11 mouse cellular contexts compared by ENCODE assay signal in the genomic region with DNA sequence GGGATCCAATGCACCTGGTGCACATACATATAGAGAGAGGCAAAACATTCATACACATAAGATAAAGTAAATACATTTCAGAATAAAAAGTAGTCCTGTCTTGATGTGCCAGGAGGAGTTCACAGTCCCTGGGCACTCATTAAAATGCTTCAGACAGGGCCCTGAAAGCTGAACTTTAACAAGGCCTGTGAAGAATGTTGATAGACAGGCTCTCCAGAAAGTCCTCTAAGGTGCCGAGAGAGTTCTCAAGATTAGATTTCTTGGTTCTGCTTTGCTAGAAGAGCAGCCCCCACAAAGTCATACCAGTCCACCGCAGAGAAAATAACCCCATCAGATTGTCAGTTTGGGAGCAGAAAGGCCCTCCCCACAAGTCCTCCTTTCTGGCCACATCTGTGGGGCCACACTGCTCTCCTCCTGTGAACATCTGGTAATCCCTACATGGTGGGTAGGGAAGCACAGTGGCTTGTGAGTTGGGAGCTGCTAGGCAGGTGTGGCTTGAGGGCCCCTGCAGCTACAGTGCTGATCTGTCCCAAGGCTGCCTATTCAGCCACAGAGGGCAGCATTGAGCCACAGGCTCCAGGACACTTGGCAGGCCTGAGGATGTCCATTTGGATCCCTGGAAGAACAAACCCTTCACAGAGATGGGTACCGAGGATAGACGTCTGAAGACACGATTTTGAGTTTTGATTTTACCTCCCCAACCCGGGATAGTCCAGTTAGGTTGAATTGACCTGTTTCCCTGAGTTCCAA. TPM values are rescaled to one million over a fixed set of nuclear protein-coding genes. Genes with fewer than 3 reads are reported as not detected.
A peak's percentile ranks its signal among the peaks of the same experiment; 100 is the strongest.
DNase-seq lines count a peak whose midpoint lies in the region; ATAC-seq and TF ChIP-seq lines count a peak whose summit lies in the region.
"Had no signal": no experiment of that assay in that cellular context is flagged by ENCODE, and none has a peak within 500 bp of the region (broad histone marks: within the 10 kb centered on the region; RNA-seq: fewer than 3 reads in every experiment).

No protein-coding gene starts in this region.

- H3K4me3 ChIP-seq in lung, embryonic 14.5 days (ENCODE audit: low read depth, low read length), result no peak overlapping the region
- H3K4me3 ChIP-seq in small intestine, adult 2 months (ENCODE audit: low read depth, low read length), result no peak overlapping the region
- H3K4me3 ChIP-seq: liver, embryonic 15.5 days had no signal

- peak; percentile 19 for DNase-seq in gastrocnemius, adult 18-20 months (ENCODE audit: low spot score)
- DNase-seq in gastrocnemius, postnatal 14 days, result no peak
- DNase-seq in lung, embryonic 14.5 days, result peak; percentile 41
- no peak for DNase-seq in lung, adult 18-20 months
- DNase-seq in cerebellum, postnatal 14 days, result peak; percentile 42 to 50
- DNase-seq in retina, embryonic 14.5 days (ENCODE audit: low spot score), result no peak
- DNase-seq: heart, adult 11 months; layer of hippocampus, postnatal 36 days; thymus, postnatal 4 days had no signal

- no peak overlapping the region for H3K9ac ChIP-seq in lung, embryonic 14.5 days
- H3K9ac ChIP-seq: liver, embryonic 15.5 days had no signal

- H3K27ac ChIP-seq in lung, embryonic 14.5 days (ENCODE audit: low read depth), result no peak overlapping the region
- no peak overlapping the region for H3K27ac ChIP-seq in small intestine, adult 2 months (ENCODE audit: insufficient read depth, low read depth, low read length)
- H3K27ac ChIP-seq: liver, embryonic 15.5 days had no signal

- H3K4me2 ChIP-seq in lung, embryonic 14.5 days, result no peak overlapping the region
- H3K4me2 ChIP-seq: liver, embryonic 15.5 days had no signal

- 0 out of 2 replicates have a peak, but pooled peaks cover 2% of the 10 kb centered on the region for H3K4me1 ChIP-seq in lung, embryonic 14.5 days (ENCODE audit: insufficient read depth)
- no peaks in the 10 kb centered on the region for H3K4me1 ChIP-seq in small intestine, adult 2 months (ENCODE audit: control insufficient read depth, insufficient read depth, insufficient read length, low read length)
- H3K4me1 ChIP-seq: liver, embryonic 15.5 days had no signal

- peak; percentile 62 for TF ChIP-seq CTCF in lung, embryonic 14.5 days (IDR thresholded peaks at IDR 0.05; ENCODE audit: low read depth)
- peak; percentile 29; the same call in 1 of the 2 replicates for TF ChIP-seq CTCF in small intestine, adult 2 months (IDR thresholded peaks at IDR 0.05; ENCODE audit: extremely low read depth, insufficient read length, insufficient replicate concordance, low read depth, low read length)

- H3K27me3 ChIP-seq in lung, embryonic 14.5 days (ENCODE audit: insufficient read depth, low read length), result no peaks in the 10 kb centered on the region
- H3K27me3 ChIP-seq in small intestine, adult 2 months (ENCODE audit: control insufficient read depth, insufficient read depth, low read length), result no peaks in the 10 kb centered on the region

- no peak for TF ChIP-seq POLR2A in small intestine, adult 2 months (IDR thresholded peaks at IDR 0.05; ENCODE audit: low read depth, low read length)

- intact Hi-C loops in gastrocnemius, postnatal 14 days (cut with DNase I; ENCODE audit: low total_unique reads), result loop anchor here (5.0 kb wide), 1 partner anchor 77 kb away; no protein-coding TSS in a partner anchor

- WGBS in lung, embryonic 14.5 days, result 68% methylated on average over 6 of the region's 6 CpGs
- WGBS in small intestine, adult 2 months, result 74% methylated on average over 6 of the region's 6 CpGs

- no peaks in the 10 kb centered on the region for H3K9me3 ChIP-seq in lung, embryonic 14.5 days (ENCODE audit: low read depth, low read length)
- H3K9me3 ChIP-seq: liver, embryonic 15.5 days had no signal

- H3K36me3 ChIP-seq in lung, embryonic 14.5 days (ENCODE audit: insufficient read depth), result no peaks in the 10 kb centered on the region
- no peaks in the 10 kb centered on the region for H3K36me3 ChIP-seq in small intestine, adult 2 months (ENCODE audit: control insufficient read depth, insufficient read depth, low read length)
- H3K36me3 ChIP-seq: liver, embryonic 15.5 days had no signal

- ATAC-seq in lung, embryonic 14.5 days (ENCODE audit: insufficient read depth), result no peak

RNA-seq across cellular contexts. Expression of a gene that starts 31.3 kb away (rescaled TPM):
- 10 to 100 TPM; 27.1 to 31.2 TPM for total RNA-seq in gastrocnemius, adult 18-20 months (2021)
- total RNA-seq in gastrocnemius, postnatal 14 days (2021), result 10 to 100 TPM; 72.8 to 89.4 TPM
- 60.7 and 62.9 TPM in 2 replicates for polyA plus RNA-seq in lung, embryonic 14.5 days (2014; fragmentation: Nextera tagmentation; extraction: Ambion mirVana)
- polyA plus RNA-seq in small intestine, adult 2 months (2012; rRNA removed), result 19.6 and 30.7 TPM in 2 replicates

RNA-seq across cellular contexts. Expression of a gene that starts 59.4 kb away (rescaled TPM):
- 10 to 100 TPM; 26.2 to 27.0 TPM for total RNA-seq in gastrocnemius, adult 18-20 months (2021)
- 10 to 100 TPM; 31.0 to 35.1 TPM for total RNA-seq in gastrocnemius, postnatal 14 days (2021)
- polyA plus RNA-seq in lung, embryonic 14.5 days (2014; fragmentation: Nextera tagmentation; extraction: Ambion mirVana), result 0.11 TPM in 1 of 2 replicates, not detected in the other
- polyA plus RNA-seq in small intestine, adult 2 months (2012; rRNA removed), result 0.03 and 0.67 TPM in 2 replicates
- polyA plus RNA-seq: liver, embryonic 15.5 days had no signal

Comparison
In these comparisons a context has a peak if more than half of its experiments do, and no peak if none do; other contexts are left out.
1. DNase-seq: peak in gastrocnemius, adult 18-20 months (single experiment), lung, embryonic 14.5 days (single experiment) and cerebellum, postnatal 14 days (2 of 2); none in gastrocnemius, postnatal 14 days (single experiment), lung, adult 18-20 months (0 of 2) and retina, embryonic 14.5 days (single experiment).